Mouse (Mus musculus): ENCODE measurements around the gene Slc16a12. TPM values are rescaled to one million over a fixed set of nuclear protein-coding genes. Genes with fewer than 3 reads are reported as not detected.

Gene Slc16a12
- polyA plus RNA-seq (2015; fragmentation: Nextera tagmentation; extraction: Ambion mirVana), result 12.2 and 14.3 TPM in 2 replicates

DNA sequence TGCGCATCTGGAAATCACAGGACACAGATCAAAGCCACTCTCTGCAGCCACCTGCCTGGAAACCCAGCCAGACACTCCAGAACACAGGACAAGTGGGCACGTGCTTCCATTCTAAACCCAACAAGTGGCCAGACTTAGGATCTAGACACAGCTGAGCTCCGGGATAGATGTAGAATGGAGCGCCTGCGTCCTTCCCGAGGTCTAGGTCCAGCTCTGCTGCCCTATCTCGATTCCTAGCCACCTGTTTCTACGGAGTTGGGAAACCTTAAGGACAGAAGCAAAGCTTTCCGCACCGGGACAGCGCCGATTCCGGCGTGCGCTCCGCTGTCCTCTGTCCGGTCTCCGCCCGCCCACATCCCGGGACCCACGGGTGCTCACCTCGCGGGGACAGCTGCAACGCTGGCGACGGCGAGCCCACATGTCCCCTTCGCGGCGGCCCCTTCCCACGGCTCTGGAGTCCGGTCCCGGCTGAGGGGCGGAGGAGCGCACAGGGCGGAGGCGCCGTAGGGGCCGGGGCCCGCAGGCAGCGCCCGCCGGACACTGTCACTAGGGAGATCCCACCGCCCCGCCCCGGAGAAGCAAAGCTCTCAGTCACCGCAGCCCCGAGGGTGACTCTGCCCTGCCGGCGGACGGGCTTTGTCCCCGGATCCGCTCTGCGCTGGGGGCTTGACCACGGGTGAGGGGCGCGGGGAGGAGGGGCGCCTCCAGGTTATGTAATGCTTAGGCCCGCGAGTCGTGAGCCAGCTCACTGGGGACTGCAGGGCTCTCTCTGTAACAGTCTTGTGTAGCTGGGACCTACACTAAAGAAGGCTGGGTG lies at the start of gene Slc16a12:
Slc16a12 (minus strand) TSS at position 602 of the 817 bp plus-strand sequence.
- Histone ChIP-seq H3K36me3 (replicated peaks) (no peaks in the 10 kb centered on the region), H3K9ac (peak within 1 kb of the TSS; percentile 35), H3K9me3 (replicated peaks) (no peaks in the 10 kb centered on the region), H3K4me2 (peak within 1 kb of the TSS; percentile 62), H3K4me1 (replicated peaks) (no peaks in the 10 kb centered on the region), H3K27ac (replicated peaks) (peak within 1 kb of the TSS; percentile 74), H3K27me3 (peaks cover 32% of the 10 kb centered on the region), H3K4me3 (replicated peaks) (peak within 1 kb of the TSS; percentile 59)
- ATAC-seq (ENCODE audit: insufficient read depth), result peak; percentile 63
- WGBS (ENCODE audit: insufficient replicate concordance), result under 1% methylated on average over 61 of the region's 61 CpGs

GRCm38 (mm10) chr19:34796396-34796795 lies 49.3 kb upstream of the Slc16a12 start:
- no peak for ATAC-seq (ENCODE audit: insufficient read depth)
- no peak overlapping the region for H3K4me2 ChIP-seq
- WGBS (ENCODE audit: insufficient replicate concordance), result 59% methylated on average over 4 of the region's 4 CpGs

GRCm38 (mm10) chr19:34782491-34782890 lies 35.4 kb upstream of the Slc16a12 start:
- Histone ChIP-seq H3K36me3 (replicated peaks) (no peaks in the 10 kb centered on the region), H3K4me3 (replicated peaks) (no peak overlapping the region), H3K27ac (replicated peaks) (no peak overlapping the region), H3K4me1 (replicated peaks) (no peaks in the 10 kb centered on the region), H3K4me2 (no peak overlapping the region), H3K9ac (no peak overlapping the region), H3K27me3 (no peaks in the 10 kb centered on the region), H3K9me3 (replicated peaks) (no peaks in the 10 kb centered on the region)
- no peak for ATAC-seq (ENCODE audit: insufficient read depth)
- WGBS (ENCODE audit: insufficient replicate concordance), result 59% methylated on average over 2 of the region's 2 CpGs

More at GRCm38 (mm10) chr19:34796396-34796795, 49.3 kb upstream of the Slc16a12 start:
- Histone ChIP-seq H3K36me3 (replicated peaks) (no peaks in the 10 kb centered on the region), H3K4me1 (replicated peaks) (no peaks in the 10 kb centered on the region), H3K27ac (replicated peaks) (no peak overlapping the region), H3K27me3 (no peaks in the 10 kb centered on the region), H3K9ac (no peak overlapping the region), H3K9me3 (replicated peaks) (no peaks in the 10 kb centered on the region), H3K4me3 (replicated peaks) (no peak overlapping the region)

DNA sequence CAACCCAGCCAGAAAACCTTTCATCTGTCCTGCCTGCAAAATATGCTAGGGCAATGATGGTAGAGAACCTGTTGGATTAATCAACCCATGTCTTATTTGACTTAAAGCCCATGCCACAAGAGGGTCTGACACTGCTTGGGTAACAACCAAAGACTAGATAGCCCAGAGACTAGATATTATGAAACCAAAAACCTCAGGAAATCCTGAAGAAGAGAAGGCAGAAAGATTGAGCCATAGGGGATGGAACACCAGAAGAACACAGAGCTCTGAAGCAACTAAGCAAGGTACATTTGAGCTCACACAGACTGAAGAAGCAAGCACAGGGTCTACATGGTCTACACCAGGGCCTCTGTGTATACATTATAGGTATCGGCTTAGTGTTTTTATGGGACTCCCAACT lies 31.9 kb upstream of the Slc16a12 start:
- Histone ChIP-seq H3K4me3 (replicated peaks) (no peak overlapping the region), H3K27ac (replicated peaks) (no peak overlapping the region), H3K4me1 (replicated peaks) (no peaks in the 10 kb centered on the region), H3K9me3 (replicated peaks) (no peaks in the 10 kb centered on the region), H3K9ac (no peak overlapping the region), H3K27me3 (no peaks in the 10 kb centered on the region), H3K4me2 (no peak overlapping the region), H3K36me3 (replicated peaks) (no peaks in the 10 kb centered on the region)
- no peak for ATAC-seq (ENCODE audit: insufficient read depth)
- 82% methylated on average over 1 of the region's 1 CpGs for WGBS (ENCODE audit: insufficient replicate concordance)

- Histone ChIP-seq H3K9ac (no peak overlapping the region), H3K9me3 (replicated peaks) (no peaks in the 10 kb centered on the region), H3K4me2 (no peak overlapping the region), H3K4me3 (replicated peaks) (no peak overlapping the region), H3K36me3 (replicated peaks) (no peaks in the 10 kb centered on the region), H3K27ac (replicated peaks) (no peak overlapping the region), H3K4me1 (replicated peaks) (no peaks in the 10 kb centered on the region), H3K27me3 (no peaks in the 10 kb centered on the region)
- no peak for ATAC-seq (ENCODE audit: insufficient read depth)
These were observed 31.0 kb upstream of the Slc16a12 start for GRCm38 (mm10) chr19:34778098-34778497.

GRCm38 (mm10) chr19:34772775-34773174 lies 25.7 kb upstream of the Slc16a12 start:
- ATAC-seq (ENCODE audit: insufficient read depth), result no peak
- no peak overlapping the region for H3K27ac ChIP-seq (replicated peaks)
- no peak overlapping the region for H3K4me2 ChIP-seq
- H3K4me1 ChIP-seq (replicated peaks), result no peaks in the 10 kb centered on the region
- H3K9ac ChIP-seq, result no peak overlapping the region
- H3K9me3 ChIP-seq (replicated peaks), result no peaks in the 10 kb centered on the region
- 18% methylated on average over 6 of the region's 6 CpGs for WGBS (ENCODE audit: insufficient replicate concordance)
- H3K36me3 ChIP-seq (replicated peaks), result no peaks in the 10 kb centered on the region
- no peak overlapping the region for H3K4me3 ChIP-seq (replicated peaks)
- no peaks in the 10 kb centered on the region for H3K27me3 ChIP-seq

- Histone ChIP-seq H3K27me3 (no peaks in the 10 kb centered on the region), H3K27ac (replicated peaks) (no peak overlapping the region), H3K9ac (no peak overlapping the region), H3K4me2 (no peak overlapping the region), H3K9me3 (replicated peaks) (no peaks in the 10 kb centered on the region), H3K4me3 (replicated peaks) (no peak overlapping the region), H3K4me1 (replicated peaks) (no peaks in the 10 kb centered on the region), H3K36me3 (replicated peaks) (no peaks in the 10 kb centered on the region)
- 66% methylated on average over 6 of the region's 6 CpGs for WGBS (ENCODE audit: insufficient replicate concordance)
- no peak for ATAC-seq (ENCODE audit: insufficient read depth)
These were observed 23.7 kb upstream of the Slc16a12 start for GRCm38 (mm10) chr19:34770764-34771163.

DNA sequence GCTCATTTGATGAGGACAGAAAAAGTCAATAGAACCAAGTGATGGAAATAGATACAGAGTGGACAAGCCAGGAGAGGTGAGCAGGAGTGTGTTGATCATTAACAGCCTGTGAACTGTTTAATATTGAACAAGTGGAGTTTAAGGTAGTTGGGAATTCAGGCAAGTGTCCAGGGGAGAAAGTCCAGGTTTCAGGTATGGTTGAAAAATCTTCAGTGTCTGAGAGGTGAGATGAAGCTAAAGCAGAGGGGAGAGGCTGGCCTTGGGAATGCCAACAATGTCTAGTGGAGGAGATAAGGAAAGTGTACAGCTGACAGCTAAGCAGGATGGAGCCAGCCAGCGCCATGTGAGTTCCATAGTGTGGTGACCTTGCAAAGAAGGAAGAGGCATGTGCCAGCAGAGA lies 11.7 kb upstream of the Slc16a12 start:
- H3K4me1 ChIP-seq (replicated peaks), result 0 out of 2 replicates have a peak, but pooled peaks cover 4% of the 10 kb centered on the region
- peak; percentile 54 for ATAC-seq (ENCODE audit: insufficient read depth)
- no peak overlapping the region for H3K4me2 ChIP-seq
- H3K9ac ChIP-seq, result no peak overlapping the region
- H3K27ac ChIP-seq (replicated peaks), result peak overlapping the region; percentile 43
- H3K9me3 ChIP-seq (replicated peaks), result no peaks in the 10 kb centered on the region
- WGBS (ENCODE audit: insufficient replicate concordance), result 63% methylated on average over 1 of the region's 1 CpGs
- no peaks in the 10 kb centered on the region for H3K36me3 ChIP-seq (replicated peaks)
- no peak overlapping the region for H3K4me3 ChIP-seq (replicated peaks)
- H3K27me3 ChIP-seq, result no peaks in the 10 kb centered on the region

DNA sequence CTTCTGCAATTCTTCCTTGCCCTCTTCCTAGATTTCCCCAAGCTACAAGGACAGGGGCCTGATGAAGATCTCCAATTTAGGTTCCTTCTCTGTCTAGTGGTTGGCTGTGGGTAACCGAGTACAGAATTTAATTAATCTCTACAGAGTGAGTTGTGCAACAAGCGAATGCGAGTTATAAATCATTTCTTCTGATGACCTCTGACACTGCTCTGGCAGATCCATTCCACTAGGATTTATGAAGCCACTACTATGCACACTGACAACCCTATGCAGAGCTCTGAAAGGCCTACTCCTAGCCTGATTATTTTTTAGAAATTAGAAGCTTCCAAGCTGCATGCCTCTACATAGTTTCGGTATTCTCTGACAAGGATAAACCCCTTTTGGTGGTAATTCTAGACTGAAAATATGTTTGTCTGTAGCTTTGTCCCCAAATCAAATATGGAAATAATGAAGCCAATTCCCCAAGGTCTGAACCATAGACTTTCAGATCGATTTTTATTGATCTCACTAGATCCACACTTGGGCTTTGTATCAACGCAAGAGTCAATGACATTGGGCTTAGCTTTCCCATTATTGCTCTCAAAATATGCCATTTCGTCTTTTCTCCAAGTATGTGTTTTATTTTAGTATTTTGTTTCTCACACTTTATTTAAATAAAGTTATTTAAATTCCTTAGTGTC lies 9.6 kb upstream of the Slc16a12 start:
- Histone ChIP-seq H3K36me3 (replicated peaks) (no peaks in the 10 kb centered on the region), H3K4me1 (replicated peaks) (peaks cover 4% of the 10 kb centered on the region; the same call in 1 of the 2 replicates), H3K27me3 (no peaks in the 10 kb centered on the region), H3K9me3 (replicated peaks) (no peaks in the 10 kb centered on the region), H3K4me2 (no peak overlapping the region), H3K9ac (no peak overlapping the region), H3K4me3 (replicated peaks) (no peak overlapping the region), H3K27ac (replicated peaks) (no peak overlapping the region)
- WGBS (ENCODE audit: insufficient replicate concordance), result 64% methylated on average over 7 of the region's 7 CpGs
- ATAC-seq (ENCODE audit: insufficient read depth), result no peak

DNA sequence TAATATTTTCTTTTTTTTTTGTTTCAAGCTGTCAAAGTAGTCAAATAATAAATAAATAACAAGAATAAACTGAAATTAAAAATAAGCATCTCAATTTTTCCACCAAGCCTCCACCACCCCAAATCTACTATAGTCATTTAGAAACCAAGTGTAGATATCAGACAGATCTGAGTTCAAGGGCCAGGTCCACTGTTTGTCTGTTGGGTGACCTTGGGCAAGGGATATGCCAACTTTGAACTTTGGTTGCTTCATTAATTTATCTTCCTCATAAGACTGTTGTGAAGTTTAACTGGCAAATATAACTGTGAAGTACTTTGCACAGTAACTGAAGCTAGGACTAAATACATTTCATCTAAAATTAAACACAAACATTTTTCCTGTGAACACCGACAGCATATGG lies 8.6 kb upstream of the Slc16a12 start:
- Histone ChIP-seq H3K36me3 (replicated peaks) (no peaks in the 10 kb centered on the region), H3K27me3 (no peaks in the 10 kb centered on the region), H3K27ac (replicated peaks) (no peak overlapping the region), H3K9ac (no peak overlapping the region), H3K4me2 (no peak overlapping the region), H3K4me1 (replicated peaks) (peaks cover 4% of the 10 kb centered on the region; the same call in 1 of the 2 replicates), H3K9me3 (replicated peaks) (no peaks in the 10 kb centered on the region), H3K4me3 (replicated peaks) (no peak overlapping the region)
- no peak for ATAC-seq (ENCODE audit: insufficient read depth)
- 65% methylated on average over 1 of the region's 1 CpGs for WGBS (ENCODE audit: insufficient replicate concordance)

DNA sequence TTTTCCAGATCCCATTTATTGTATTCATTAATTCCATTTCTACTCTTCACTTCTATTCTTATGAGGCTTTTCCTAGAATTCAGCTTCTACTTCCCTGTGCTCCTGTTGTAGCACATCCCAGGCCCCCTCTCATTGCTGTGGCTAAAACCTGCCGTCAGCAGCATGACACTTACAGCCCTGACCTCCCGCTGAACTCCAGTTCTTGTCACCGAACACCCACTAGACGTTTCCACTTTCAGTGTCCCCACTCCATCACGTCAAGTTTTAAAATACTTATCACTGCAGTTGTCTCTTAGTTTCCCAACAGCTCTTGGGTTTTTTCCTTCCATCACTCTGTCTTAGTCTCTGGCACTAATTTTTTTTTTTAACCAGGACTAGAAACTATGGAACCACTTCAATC lies 6.2 kb upstream of the Slc16a12 start:
- 46% methylated on average over 5 of the region's 5 CpGs for WGBS (ENCODE audit: insufficient replicate concordance)
- ATAC-seq (ENCODE audit: insufficient read depth), result no peak

More for the DNA sequence above, 6.2 kb upstream of the Slc16a12 start:
- H3K27me3 ChIP-seq, result no peaks in the 10 kb centered on the region
- H3K27ac ChIP-seq (replicated peaks), result no peak overlapping the region
- H3K4me1 ChIP-seq (replicated peaks), result peaks cover 4% of the 10 kb centered on the region; the same call in 1 of the 2 replicates
- H3K9ac ChIP-seq, result no peak overlapping the region
- no peak overlapping the region for H3K4me2 ChIP-seq
- H3K4me3 ChIP-seq (replicated peaks), result no peak overlapping the region
- H3K9me3 ChIP-seq (replicated peaks), result no peaks in the 10 kb centered on the region
- no peaks in the 10 kb centered on the region for H3K36me3 ChIP-seq (replicated peaks)

Measured in liver, embryonic 15.5 days (tissue).